Mouse (Mus musculus) MEL (cell line): ENCODE measurements around the gene Nmi.

Experiments
- CHD2 ChIP-seq: IDR thresholded peaks from 2 replicates; pipeline ENCODE4 v1.6.1; 2011; ENCODE audit warnings: low read length, improper control_type of control experiment
- CTCF ChIP-seq, 3 experiments: IDR thresholded peaks in 2 of 3; conservative IDR thresholded peaks in 1 of 3; 2 replicates each; pipeline ENCODE4 v1.5.1; 2011 to 2012; ENCODE audit warnings: low read length in 3 of 3, low read depth in 2 of 3, mild to moderate bottlenecking in 2 of 3, improper control_type of control experiment in 1 of 3, inconsistent platforms in 1 of 3, mixed read lengths in 1 of 3, moderate library complexity in 1 of 3; ENCODE audit not compliant: control insufficient read depth in 1 of 3, insufficient read depth in 1 of 3, poor library complexity in 1 of 3, severe bottlenecking in 1 of 3
- GATA1 ChIP-seq: IDR thresholded peaks from 2 replicates; pipeline ENCODE4 v1.6.1; 2011; ENCODE audit warnings: low read depth, low read length, improper control_type of control experiment
- MEF2A ChIP-seq: IDR thresholded peaks from 2 replicates; pipeline ENCODE4 v1.6.1; 2014; ENCODE audit warnings: low read depth, mild to moderate bottlenecking, inconsistent platforms, low read length, improper control_type of control experiment; ENCODE audit not compliant: poor library complexity, insufficient replicate concordance, severe bottlenecking; ENCODE audit errors: extremely low read depth
- MYC ChIP-seq: IDR thresholded peaks from 2 replicates; pipeline ENCODE4 v1.6.1; 2011; ENCODE audit warnings: low read depth, mild to moderate bottlenecking, low read length, improper control_type of control experiment, moderate library complexity
- NELFE ChIP-seq: IDR thresholded peaks from 2 replicates; pipeline ENCODE4 v1.6.1; 2011; ENCODE audit warnings: low read depth, low read length, improper control_type of control experiment
- POLR2A ChIP-seq, 2 experiments: IDR thresholded peaks; 2 replicates each; pipeline ENCODE4 v1.6.1; 2011 to 2012; ENCODE audit warnings: low read length in 2 of 2, mild to moderate bottlenecking in 2 of 2, control low read depth in 1 of 2, improper control_type of control experiment in 1 of 2, low read depth in 1 of 2, moderate library complexity in 1 of 2; ENCODE audit not compliant: control insufficient read depth in 1 of 2, insufficient read depth in 1 of 2, poor library complexity in 1 of 2
- POLR2AphosphoS2 ChIP-seq: IDR thresholded peaks from 2 replicates; pipeline ENCODE4 v1.6.1; 2011; ENCODE audit warnings: low read length, improper control_type of control experiment
- ZNF384 ChIP-seq: IDR thresholded peaks from 2 replicates; pipeline ENCODE4 v1.6.1; 2012; ENCODE audit warnings: low read depth, mild to moderate bottlenecking, inconsistent platforms, low read length, improper control_type of control experiment

DNA sequence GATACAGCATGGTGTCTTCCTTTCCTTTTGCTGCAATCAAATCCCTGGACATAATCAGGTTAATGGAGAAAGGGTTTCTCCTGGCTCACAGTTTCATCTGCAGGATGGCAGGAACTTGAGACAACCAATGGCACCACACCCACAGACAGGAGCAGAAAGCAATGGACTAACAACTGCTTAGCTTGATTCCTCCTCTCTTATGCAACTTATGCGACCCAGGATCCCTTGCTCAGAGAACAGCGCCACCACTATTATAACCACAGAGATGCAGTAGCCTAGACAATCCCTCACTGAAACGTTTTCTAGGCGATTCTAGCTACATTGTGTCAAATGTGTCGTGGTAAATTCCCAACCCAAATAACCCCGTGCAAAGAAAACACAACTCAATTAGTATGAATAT, 36.3 kb downstream of the Nmi start:
- TF ChIP-seq NELFE (no peak; the same call in 1 of the 2 replicates), POLR2A (IDR thresholded peaks at IDR 0.05; ENCODE audit: control insufficient read depth in 1 of 2, insufficient read depth in 1 of 2, low read depth in 1 of 2, low read length in 2 of 2, poor library complexity in 1 of 2) (peak in 1 of 2 experiments; percentile 57; a peak in 2 of 4 replicates), CHD2 (no peak), POLR2AphosphoS2 (no peak), GATA1 (no peak), CTCF (IDR thresholded peaks at IDR 0.05 in 2 of 3, conservative IDR thresholded peaks at IDR 0.05 in 1 of 3; ENCODE audit: control insufficient read depth in 1 of 3, insufficient read depth in 1 of 3, low read depth in 2 of 3, low read length in 3 of 3, poor library complexity in 1 of 3, severe bottlenecking in 1 of 3) (peak; percentile 31 to 60 (median 54); a peak in 5 of 6 replicates), MYC (no peak), MEF2A (no peak), ZNF384 (no peak)
